Mouse (Mus musculus): ENCODE data around the gene Dab2ip. TPM values are rescaled to one million over a fixed set of nuclear protein-coding genes. Genes with fewer than 3 reads are reported as not detected.

The Dab2ip gene
- polyA plus RNA-seq, 1 experiment from 2014 or later, result 50.5 TPM

DNA sequence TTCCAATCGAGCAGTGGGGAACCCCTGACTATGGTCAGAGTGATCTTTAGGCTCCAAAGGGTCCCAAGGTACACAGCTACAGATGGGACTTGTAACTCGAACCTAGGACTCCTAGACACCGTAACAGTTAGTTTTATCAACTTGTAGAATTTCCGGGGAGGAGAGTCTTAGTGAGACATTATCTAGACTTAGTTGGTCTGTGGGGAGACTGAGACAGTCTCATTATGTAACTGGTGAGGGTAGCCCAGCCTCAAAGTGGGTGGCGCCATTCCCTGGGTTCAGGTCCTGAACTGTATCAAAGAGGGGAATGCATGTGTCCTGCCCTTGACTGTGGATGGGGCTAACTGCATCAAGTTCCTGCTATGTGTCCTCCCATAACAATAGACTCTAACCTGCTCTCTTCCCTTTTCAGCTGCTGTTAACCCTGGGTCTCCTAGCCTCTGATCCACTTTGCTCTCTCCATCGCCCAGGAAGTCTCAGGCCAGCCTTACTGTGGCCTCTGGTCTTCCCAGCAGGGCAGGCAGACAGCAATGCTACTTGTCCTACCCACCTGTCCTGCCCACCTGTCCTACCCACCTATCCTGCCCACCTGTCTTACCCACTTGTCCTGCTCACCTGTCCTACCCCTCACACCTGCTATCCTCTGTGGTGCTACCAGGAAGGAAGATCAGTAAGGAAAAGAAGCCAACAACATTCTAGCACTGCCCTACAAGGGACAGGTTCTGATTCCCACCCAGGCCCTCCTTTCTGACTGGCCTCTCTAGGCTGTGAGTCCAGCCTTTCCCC lies 7.2 kb downstream of the Dab2ip start:
- DNase-seq (ENCODE audit: low spot score), result no peak
- 83% methylated on average over 6 of the region's 6 CpGs for WGBS

DNA sequence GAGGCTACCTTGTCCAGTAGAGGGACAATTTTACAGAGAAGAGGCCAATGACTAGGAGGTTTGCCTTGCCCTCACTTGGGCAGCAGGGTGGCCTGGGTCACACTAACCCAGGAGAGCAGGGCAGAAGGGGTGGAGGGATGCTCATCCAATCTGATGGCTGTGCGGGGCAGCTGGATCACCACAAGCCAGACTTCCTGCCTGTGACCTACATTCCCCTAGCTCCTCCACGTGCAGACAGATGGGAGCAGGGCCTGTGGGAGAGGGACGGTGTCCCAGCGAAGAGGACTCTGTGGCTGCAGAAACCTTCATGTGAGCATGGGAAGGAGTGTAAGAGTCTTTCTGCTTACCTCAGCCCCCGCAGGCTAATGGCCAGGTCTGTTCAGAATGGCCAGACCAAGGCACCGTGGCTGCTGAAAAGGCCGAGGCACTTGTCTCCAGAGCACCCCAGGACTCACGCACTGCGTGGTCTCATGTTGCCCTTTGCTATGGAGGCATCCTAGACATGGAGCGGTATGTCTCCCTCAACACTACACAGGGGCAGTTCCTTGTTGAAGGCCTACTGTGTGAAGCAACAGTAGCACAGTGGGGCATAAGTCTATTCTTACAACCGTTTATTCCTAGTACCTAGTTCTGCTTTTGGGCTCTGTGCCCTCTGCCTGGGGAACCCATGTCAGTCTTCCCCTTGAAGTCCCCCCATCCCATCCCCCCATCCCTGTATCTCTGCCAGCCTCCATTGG lies 9.1 kb downstream of the Dab2ip start:
- 83% methylated on average over 11 of the region's 11 CpGs for WGBS
- no peaks in the 10 kb centered on the region for H3K9me3 ChIP-seq (ENCODE audit: control insufficient read depth, low read length)
- no peak overlapping the region for H3K9ac ChIP-seq (ENCODE audit: low read depth, low read length)
- H3K27me3 ChIP-seq (replicated peaks; ENCODE audit: control insufficient read depth, insufficient read depth, low read length), result no peaks in the 10 kb centered on the region
- ATAC-seq (ENCODE audit: low read depth) (no peak), DNase-seq (ENCODE audit: low spot score) (no peak)
- H3K4me3 ChIP-seq (ENCODE audit: low read depth, low read length), result no peak overlapping the region
- no peaks in the 10 kb centered on the region for H3K36me3 ChIP-seq (ENCODE audit: control insufficient read depth, insufficient read depth, low read length)
- H3K4me2 ChIP-seq (ENCODE audit: low read depth, low read length), result no peak overlapping the region
- no peaks in the 10 kb centered on the region for H3K4me1 ChIP-seq (ENCODE audit: control insufficient read depth, insufficient read depth, low read length)
- H3K27ac ChIP-seq (replicated peaks; ENCODE audit: low read depth, low read length), result no peak overlapping the region

More for the DNA sequence above, 7.2 kb downstream of the Dab2ip start:
- H3K27me3 ChIP-seq (replicated peaks; ENCODE audit: control insufficient read depth, insufficient read depth, low read length), result no peaks in the 10 kb centered on the region
- no peaks in the 10 kb centered on the region for H3K36me3 ChIP-seq (ENCODE audit: control insufficient read depth, insufficient read depth, low read length)
- no peak overlapping the region for H3K4me3 ChIP-seq (ENCODE audit: low read depth, low read length)
- H3K27ac ChIP-seq (replicated peaks; ENCODE audit: low read depth, low read length), result no peak overlapping the region
- peaks cover 1% of the 10 kb centered on the region; the same call in 1 of the 2 replicates for H3K4me1 ChIP-seq (ENCODE audit: control insufficient read depth, insufficient read depth, low read length)
- no peak overlapping the region for H3K4me2 ChIP-seq (ENCODE audit: low read depth, low read length)
- no peak overlapping the region for H3K9ac ChIP-seq (ENCODE audit: low read depth, low read length)
- H3K9me3 ChIP-seq (ENCODE audit: control insufficient read depth, low read length), result no peaks in the 10 kb centered on the region
- no peak for ATAC-seq (ENCODE audit: low read depth)

DNA sequence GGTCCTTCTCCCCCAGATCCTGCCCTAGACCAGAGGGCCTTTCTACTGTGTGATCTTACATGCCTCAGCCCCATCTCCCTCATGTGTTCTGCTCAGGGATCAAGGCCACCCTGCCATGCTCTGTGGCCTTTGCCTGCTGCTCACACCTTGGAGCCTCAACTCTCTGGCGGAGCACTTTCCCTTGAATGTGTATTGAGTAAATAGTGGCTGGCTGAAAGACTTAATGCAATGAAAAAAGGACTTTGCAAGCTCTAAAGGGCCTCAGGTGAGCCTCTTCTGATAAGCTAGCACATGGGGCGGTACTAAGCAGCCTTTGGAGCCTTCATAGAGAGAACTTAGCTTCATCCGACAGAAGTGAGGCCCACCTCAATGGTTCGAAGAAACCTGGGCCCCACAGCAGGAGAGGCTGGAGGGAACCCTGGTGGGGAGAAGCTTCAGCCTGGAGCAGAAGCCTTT lies 9.7 kb downstream of the Dab2ip start:
- Histone ChIP-seq H3K4me3 (ENCODE audit: low read depth, low read length) (no peak overlapping the region), H3K4me1 (ENCODE audit: control insufficient read depth, insufficient read depth, low read length) (no peaks in the 10 kb centered on the region), H3K36me3 (ENCODE audit: control insufficient read depth, insufficient read depth, low read length) (no peaks in the 10 kb centered on the region), H3K27ac (replicated peaks; ENCODE audit: low read depth, low read length) (no peak overlapping the region), H3K9ac (ENCODE audit: low read depth, low read length) (no peak overlapping the region), H3K27me3 (replicated peaks; ENCODE audit: control insufficient read depth, insufficient read depth, low read length) (no peaks in the 10 kb centered on the region), H3K9me3 (ENCODE audit: control insufficient read depth, low read length) (no peaks in the 10 kb centered on the region), H3K4me2 (ENCODE audit: low read depth, low read length) (no peak overlapping the region)
- ATAC-seq (ENCODE audit: low read depth) (no peak), DNase-seq (ENCODE audit: low spot score) (no peak)
- 87% methylated on average over 4 of the region's 4 CpGs for WGBS

DNA sequence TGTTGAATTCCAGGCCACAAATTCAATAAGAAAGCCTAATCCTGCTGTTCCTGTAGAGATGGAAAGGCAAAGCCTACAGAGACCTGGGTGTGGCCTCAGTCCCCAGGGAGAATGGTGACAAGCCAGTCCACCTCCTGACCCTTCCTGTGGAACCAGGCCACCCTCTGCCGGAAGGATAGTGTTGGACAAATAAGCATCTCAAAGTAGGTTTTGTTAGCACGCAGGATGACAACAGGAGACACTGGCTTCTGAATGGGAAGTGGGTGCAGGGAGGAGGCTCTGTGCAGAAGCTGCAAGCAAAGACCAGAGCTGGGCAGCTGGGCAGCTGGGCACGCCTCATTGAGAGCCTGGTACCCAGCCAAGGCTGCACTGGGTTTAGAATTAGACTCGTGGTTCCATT lies 12.7 kb downstream of the Dab2ip start:
- no peak for ATAC-seq (ENCODE audit: low read depth)
- Histone ChIP-seq H3K9me3 (ENCODE audit: control insufficient read depth, low read length) (no peaks in the 10 kb centered on the region), H3K4me2 (ENCODE audit: low read depth, low read length) (no peak overlapping the region), H3K9ac (ENCODE audit: low read depth, low read length) (no peak overlapping the region), H3K4me1 (ENCODE audit: control insufficient read depth, insufficient read depth, low read length) (no peaks in the 10 kb centered on the region), H3K36me3 (ENCODE audit: control insufficient read depth, insufficient read depth, low read length) (no peaks in the 10 kb centered on the region), H3K27me3 (replicated peaks; ENCODE audit: control insufficient read depth, insufficient read depth, low read length) (no peaks in the 10 kb centered on the region), H3K4me3 (ENCODE audit: low read depth, low read length) (no peak overlapping the region), H3K27ac (replicated peaks; ENCODE audit: low read depth, low read length) (no peak overlapping the region)
- DNase-seq (ENCODE audit: low spot score), result no peak
- 74% methylated on average over 4 of the region's 4 CpGs for WGBS

DNA sequence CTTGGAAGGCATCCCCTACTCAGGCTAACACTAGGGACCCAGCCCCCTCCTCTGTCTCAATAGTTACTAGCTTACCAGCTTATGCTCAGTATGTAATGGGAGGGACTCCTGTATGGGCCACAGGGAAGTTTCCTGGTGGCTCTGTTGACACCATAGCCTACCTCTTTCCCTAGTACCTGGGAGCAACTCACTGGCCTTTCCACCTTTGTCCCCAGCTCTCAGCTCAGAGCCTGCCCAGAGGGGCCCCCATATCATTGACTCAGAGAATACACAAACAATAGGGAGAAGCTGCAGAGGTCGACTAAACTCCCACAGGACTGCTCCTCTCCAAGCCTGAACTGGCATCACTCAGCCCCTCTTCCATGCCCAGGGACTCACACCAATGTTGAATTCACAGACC lies 16.6 kb downstream of the Dab2ip start:
- 83% methylated on average over 1 of the region's 1 CpGs for WGBS

DNA sequence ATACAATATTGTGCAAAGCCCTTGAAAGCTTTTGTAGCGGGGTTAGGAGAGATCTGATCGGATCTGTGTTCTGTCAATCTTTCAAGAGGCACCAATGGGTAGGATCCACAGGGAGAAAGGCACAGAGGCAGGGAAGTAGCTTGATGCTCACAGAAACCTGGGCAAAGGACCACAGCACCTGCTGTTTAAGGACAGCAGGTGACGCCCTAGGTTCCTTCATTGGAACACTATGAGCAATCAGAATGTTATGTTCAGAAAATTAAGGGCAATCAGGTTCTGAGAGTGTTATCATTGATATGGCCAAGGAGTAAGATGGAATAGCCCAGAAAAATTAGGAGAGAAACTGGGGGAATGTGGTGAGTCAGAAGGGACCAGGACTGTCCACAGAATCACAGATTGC lies 18.6 kb downstream of the Dab2ip start:
- Histone ChIP-seq H3K4me3 (ENCODE audit: low read depth, low read length) (no peak overlapping the region), H3K9ac (ENCODE audit: low read depth, low read length) (no peak overlapping the region), H3K4me1 (ENCODE audit: control insufficient read depth, insufficient read depth, low read length) (no peaks in the 10 kb centered on the region), H3K36me3 (ENCODE audit: control insufficient read depth, insufficient read depth, low read length) (no peaks in the 10 kb centered on the region), H3K9me3 (ENCODE audit: control insufficient read depth, low read length) (no peaks in the 10 kb centered on the region), H3K27me3 (replicated peaks; ENCODE audit: control insufficient read depth, insufficient read depth, low read length) (no peaks in the 10 kb centered on the region), H3K27ac (replicated peaks; ENCODE audit: low read depth, low read length) (no peak overlapping the region), H3K4me2 (ENCODE audit: low read depth, low read length) (no peak overlapping the region)
- ATAC-seq (ENCODE audit: low read depth), result no peak
- WGBS, result 88% methylated on average over 3 of the region's 3 CpGs
- no peak for DNase-seq (ENCODE audit: low spot score)

More for the DNA sequence above, 16.6 kb downstream of the Dab2ip start:
- no peak for ATAC-seq (ENCODE audit: low read depth)
- Histone ChIP-seq H3K9ac (ENCODE audit: low read depth, low read length) (no peak overlapping the region), H3K9me3 (ENCODE audit: control insufficient read depth, low read length) (no peaks in the 10 kb centered on the region), H3K27ac (replicated peaks; ENCODE audit: low read depth, low read length) (no peak overlapping the region), H3K4me2 (ENCODE audit: low read depth, low read length) (no peak overlapping the region), H3K4me3 (ENCODE audit: low read depth, low read length) (no peak overlapping the region), H3K27me3 (replicated peaks; ENCODE audit: control insufficient read depth, insufficient read depth, low read length) (no peaks in the 10 kb centered on the region), H3K36me3 (ENCODE audit: control insufficient read depth, insufficient read depth, low read length) (no peaks in the 10 kb centered on the region), H3K4me1 (ENCODE audit: control insufficient read depth, insufficient read depth, low read length) (no peaks in the 10 kb centered on the region)
- no peak for DNase-seq (ENCODE audit: low spot score)

DNA sequence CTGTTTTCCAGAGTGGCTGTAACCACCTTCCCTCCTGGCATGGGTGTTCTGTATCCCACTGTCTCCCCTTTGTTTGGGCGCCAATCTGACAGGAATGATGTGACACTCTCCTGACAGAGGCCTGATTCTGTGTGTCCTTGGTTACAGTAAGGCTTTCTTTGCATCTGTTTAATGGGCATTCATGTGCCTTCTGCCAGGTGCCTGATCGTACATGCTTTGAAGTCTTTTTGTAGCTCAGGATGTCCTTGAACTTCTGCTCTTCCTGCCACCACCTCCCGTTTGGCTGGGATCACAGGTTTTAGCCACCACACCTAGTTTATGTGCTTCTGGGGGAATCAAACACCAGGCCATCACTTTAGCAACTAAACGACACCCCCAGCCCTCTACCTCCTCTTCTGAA lies 22.0 kb downstream of the Dab2ip start:
- 73% methylated on average over 4 of the region's 4 CpGs for WGBS
- Histone ChIP-seq H3K27ac (replicated peaks; ENCODE audit: low read depth, low read length) (no peak overlapping the region), H3K9me3 (ENCODE audit: control insufficient read depth, low read length) (no peaks in the 10 kb centered on the region), H3K4me2 (ENCODE audit: low read depth, low read length) (no peak overlapping the region), H3K36me3 (ENCODE audit: control insufficient read depth, insufficient read depth, low read length) (no peaks in the 10 kb centered on the region), H3K4me1 (ENCODE audit: control insufficient read depth, insufficient read depth, low read length) (peaks cover 4% of the 10 kb centered on the region; the same call in 1 of the 2 replicates), H3K4me3 (ENCODE audit: low read depth, low read length) (no peak overlapping the region), H3K27me3 (replicated peaks; ENCODE audit: control insufficient read depth, insufficient read depth, low read length) (peaks cover 7% of the 10 kb centered on the region; the same call in 1 of the 2 replicates), H3K9ac (ENCODE audit: low read depth, low read length) (no peak overlapping the region)
- no peak for ATAC-seq (ENCODE audit: low read depth)
- no peak for DNase-seq (ENCODE audit: low spot score)

DNA sequence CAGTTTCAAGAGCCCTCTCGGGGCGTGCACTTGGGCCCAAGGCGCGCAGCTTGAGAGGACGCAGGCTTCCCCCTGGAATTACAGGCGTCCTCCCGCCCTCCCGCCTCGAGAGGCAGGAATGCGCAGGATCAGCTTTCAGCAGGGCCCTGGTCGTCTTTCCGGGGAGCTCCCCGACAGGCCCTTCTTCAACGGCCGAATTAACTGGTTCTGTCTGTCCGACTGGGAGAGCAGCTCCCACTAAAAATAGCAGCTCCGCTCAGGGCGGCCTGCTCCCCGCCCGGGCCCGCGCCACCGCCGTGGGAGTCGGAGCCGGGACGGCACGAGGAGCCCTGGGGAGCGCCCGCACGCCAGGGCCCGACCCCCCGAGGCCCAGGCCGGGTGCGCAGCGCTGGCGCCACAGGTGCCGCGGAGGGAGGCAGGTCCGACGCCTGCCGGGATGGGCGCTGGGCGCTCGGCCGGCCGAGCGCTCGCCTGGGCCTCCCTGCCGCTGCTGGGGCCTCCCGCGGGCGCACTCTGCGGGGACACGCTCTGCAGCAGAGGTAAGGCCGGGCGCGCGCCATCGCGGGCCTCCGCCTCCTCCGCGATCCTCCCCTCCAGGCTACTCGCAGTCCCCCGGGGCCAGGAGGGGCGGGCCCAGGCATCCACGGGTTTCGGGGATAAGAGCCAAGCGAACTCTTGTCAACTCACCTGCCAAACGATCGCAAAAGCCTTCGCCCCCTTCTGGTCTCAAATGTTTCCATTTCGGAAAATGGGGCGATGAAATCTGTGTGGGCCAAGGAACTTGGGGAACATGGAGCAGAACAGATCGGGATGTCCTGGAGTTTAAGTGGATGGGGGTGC lies 23.7 kb downstream of the Dab2ip start:
- Histone ChIP-seq H3K27ac (replicated peaks; ENCODE audit: low read depth, low read length) (peak overlapping the region; percentile 76), H3K36me3 (ENCODE audit: control insufficient read depth, insufficient read depth, low read length) (no peaks in the 10 kb centered on the region), H3K4me1 (ENCODE audit: control insufficient read depth, insufficient read depth, low read length) (peaks cover 4% of the 10 kb centered on the region; the same call in 1 of the 2 replicates), H3K4me3 (ENCODE audit: low read depth, low read length) (peak overlapping the region; percentile 52), H3K9me3 (ENCODE audit: control insufficient read depth, low read length) (no peaks in the 10 kb centered on the region), H3K9ac (ENCODE audit: low read depth, low read length) (peak overlapping the region; percentile 76), H3K27me3 (replicated peaks; ENCODE audit: control insufficient read depth, insufficient read depth, low read length) (peaks cover 7% of the 10 kb centered on the region; the same call in 1 of the 2 replicates), H3K4me2 (ENCODE audit: low read depth, low read length) (peak overlapping the region; percentile 98)
- DNase-seq (ENCODE audit: low spot score) (peak; percentile 85), ATAC-seq (ENCODE audit: low read depth) (peak; percentile 66)
- WGBS, result 2% methylated on average over 28 of the region's 76 CpGs
